Mouse (Mus musculus): ENCODE measurements around the gene Srrm1. TPM values are rescaled to one million over a fixed set of nuclear protein-coding genes. Genes with fewer than 3 reads are reported as not detected.
A peak's percentile ranks its signal among the peaks of the same experiment; 100 is the strongest.

The Srrm1 gene
- polyA plus RNA-seq, 1 experiment: 160 TPM

DNA sequence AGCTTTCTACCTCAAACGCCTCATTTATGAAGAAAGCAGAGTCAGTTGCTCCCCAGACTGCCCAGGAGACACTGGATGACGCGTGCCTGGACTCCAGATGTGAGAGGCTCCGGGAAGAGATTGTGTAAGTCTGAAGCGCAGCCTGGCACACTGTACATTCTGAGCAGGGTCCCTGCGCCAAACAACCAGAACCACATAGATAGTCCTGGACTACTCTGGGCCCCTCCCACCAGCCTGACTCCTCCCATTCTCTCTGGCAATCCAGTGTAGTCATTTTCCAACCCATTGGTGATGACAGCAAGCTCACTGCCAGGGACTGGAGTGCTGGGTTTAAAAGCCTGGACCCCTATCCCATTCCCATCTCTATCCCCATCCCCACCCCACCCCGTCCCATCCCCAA, 56.0 kb downstream of the Srrm1 start:
- no peak for TF ChIP-seq POLR2A (IDR thresholded peaks at IDR 0.05; ENCODE audit: low read depth, low read length)
- no peak for TF ChIP-seq CTCF (IDR thresholded peaks at IDR 0.05; ENCODE audit: borderline replicate concordance, insufficient read depth, low read length)
- Histone ChIP-seq H3K4me3 (ENCODE audit: insufficient read depth, low read length) (no peak overlapping the region), H3K4me1 (ENCODE audit: control insufficient read depth, insufficient read depth, low read length) (peaks cover 6% of the 10 kb centered on the region; the same call in 1 of the 2 replicates), H3K27ac (ENCODE audit: insufficient read depth, low read length) (no peak overlapping the region)

DNA sequence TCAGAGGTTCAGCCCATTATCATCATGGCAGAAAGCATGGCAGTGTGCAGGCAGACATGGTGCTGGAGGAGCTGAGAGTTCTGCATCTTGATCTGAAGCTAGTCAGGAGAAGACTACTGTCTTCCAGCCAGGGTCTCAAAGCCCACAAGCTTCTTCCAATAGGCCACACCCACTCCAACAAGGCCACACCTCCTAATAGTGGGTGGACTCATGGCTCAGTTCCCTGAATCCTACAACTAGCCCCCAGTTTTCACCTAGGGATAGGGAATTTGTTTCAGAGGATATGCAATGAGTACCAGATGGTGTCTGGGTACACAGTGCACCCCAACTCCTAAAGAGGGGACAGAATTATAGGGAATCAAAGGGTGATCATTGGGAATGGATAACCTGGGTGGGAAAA, 56.6 kb downstream of the Srrm1 start:
- TF ChIP-seq POLR2A (IDR thresholded peaks at IDR 0.05; ENCODE audit: low read depth, low read length) (no peak), CTCF (IDR thresholded peaks at IDR 0.05; ENCODE audit: borderline replicate concordance, insufficient read depth, low read length) (no peak)
- no peak overlapping the region for H3K4me3 ChIP-seq (ENCODE audit: insufficient read depth, low read length)
- no peak overlapping the region for H3K27ac ChIP-seq (ENCODE audit: insufficient read depth, low read length)
- H3K4me1 ChIP-seq (ENCODE audit: control insufficient read depth, insufficient read depth, low read length): peaks cover 3% of the 10 kb centered on the region; the same call in 1 of the 2 replicates

DNA sequence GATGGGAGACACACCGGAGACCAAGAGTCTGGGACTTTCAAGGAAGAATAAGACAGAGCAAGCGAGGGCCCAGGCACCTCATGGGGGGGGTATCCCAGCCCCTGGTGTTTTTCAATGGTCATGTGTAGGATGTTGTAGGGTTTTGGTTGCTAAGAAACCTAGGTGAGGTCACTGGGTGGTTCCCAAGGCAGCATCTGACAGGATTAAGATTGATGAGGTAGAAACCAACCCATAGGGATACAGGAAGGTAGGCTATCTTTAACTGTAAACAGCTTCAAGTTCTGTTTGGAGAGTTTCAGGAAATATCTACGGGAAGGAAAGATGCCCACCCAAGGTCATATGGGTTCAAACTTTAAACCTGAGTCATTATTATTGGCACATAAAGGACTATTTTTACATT, 59.3 kb downstream of the Srrm1 start:
- Histone ChIP-seq H3K4me1 (ENCODE audit: control insufficient read depth, insufficient read depth, low read length) (no peaks in the 10 kb centered on the region), H3K4me3 (ENCODE audit: insufficient read depth, low read length) (no peak overlapping the region), H3K27ac (ENCODE audit: insufficient read depth, low read length) (no peak overlapping the region)
- TF ChIP-seq CTCF (IDR thresholded peaks at IDR 0.05; ENCODE audit: borderline replicate concordance, insufficient read depth, low read length) (no peak), POLR2A (IDR thresholded peaks at IDR 0.05; ENCODE audit: low read depth, low read length) (no peak)

DNA sequence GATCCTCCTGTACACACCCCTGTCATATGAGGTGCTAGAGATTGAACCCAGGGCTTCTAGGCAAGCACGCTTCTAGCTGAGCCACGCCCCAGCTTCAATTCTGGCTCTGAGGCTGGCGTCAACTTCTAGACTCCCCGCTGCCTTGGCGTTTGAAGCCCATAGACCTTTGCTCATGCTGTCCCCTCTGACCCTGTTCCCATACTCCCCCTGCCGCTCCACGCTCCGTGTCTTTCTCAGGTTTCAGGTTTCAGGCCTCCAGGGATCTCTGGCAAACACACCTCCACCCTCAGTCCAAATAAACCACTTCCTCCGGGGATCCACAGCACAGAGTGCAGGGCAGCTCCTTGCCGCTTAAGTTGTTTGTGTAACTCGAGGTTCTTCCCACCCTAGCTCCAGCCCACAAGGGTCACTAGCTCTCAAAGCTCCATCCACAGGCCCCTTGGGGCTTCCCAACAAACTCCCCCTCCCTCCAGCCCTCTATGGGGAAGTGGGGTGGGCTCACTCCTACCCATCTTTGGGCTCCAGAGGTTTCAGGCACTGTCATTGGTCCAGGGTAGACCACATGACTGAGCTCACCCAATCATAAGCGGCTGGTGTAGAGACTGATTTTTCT, 60.5 kb downstream of the Srrm1 start:
- TF ChIP-seq POLR2A (IDR thresholded peaks at IDR 0.05; ENCODE audit: low read depth, low read length): no peak
- TF ChIP-seq CTCF (IDR thresholded peaks at IDR 0.05; ENCODE audit: borderline replicate concordance, insufficient read depth, low read length): no peak
- Histone ChIP-seq H3K4me3 (ENCODE audit: insufficient read depth, low read length) (no peak overlapping the region), H3K4me1 (ENCODE audit: control insufficient read depth, insufficient read depth, low read length) (peaks cover 1% of the 10 kb centered on the region; the same call in 1 of the 2 replicates), H3K27ac (ENCODE audit: insufficient read depth, low read length) (no peak overlapping the region)

DNA sequence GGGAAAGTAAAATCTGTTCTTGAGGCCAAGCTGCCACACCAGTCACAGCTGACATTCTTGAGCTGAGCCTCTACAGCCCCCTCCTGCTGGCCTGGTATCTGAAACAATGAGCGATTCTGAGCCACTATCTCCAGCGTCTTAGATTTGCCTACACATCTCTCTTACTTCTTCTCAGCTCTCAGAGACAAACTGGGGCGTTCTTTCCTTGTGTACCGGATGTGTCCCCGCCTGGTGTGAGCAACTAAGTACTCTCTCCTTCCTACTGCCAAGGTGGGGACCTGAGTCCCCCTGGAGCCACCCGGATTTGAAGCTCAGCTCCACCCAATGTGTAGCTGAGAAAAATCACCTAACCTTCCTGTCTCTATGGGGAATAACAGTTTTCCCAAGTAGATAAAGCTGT, 61.3 kb downstream of the Srrm1 start:
- Histone ChIP-seq H3K4me3 (ENCODE audit: insufficient read depth, low read length) (no peak overlapping the region), H3K4me1 (ENCODE audit: control insufficient read depth, insufficient read depth, low read length) (peaks cover 3% of the 10 kb centered on the region; the same call in 1 of the 2 replicates), H3K27ac (ENCODE audit: insufficient read depth, low read length) (no peak overlapping the region)
- no peak for TF ChIP-seq POLR2A (IDR thresholded peaks at IDR 0.05; ENCODE audit: low read depth, low read length)
- TF ChIP-seq CTCF (IDR thresholded peaks at IDR 0.05; ENCODE audit: borderline replicate concordance, insufficient read depth, low read length): no peak

DNA sequence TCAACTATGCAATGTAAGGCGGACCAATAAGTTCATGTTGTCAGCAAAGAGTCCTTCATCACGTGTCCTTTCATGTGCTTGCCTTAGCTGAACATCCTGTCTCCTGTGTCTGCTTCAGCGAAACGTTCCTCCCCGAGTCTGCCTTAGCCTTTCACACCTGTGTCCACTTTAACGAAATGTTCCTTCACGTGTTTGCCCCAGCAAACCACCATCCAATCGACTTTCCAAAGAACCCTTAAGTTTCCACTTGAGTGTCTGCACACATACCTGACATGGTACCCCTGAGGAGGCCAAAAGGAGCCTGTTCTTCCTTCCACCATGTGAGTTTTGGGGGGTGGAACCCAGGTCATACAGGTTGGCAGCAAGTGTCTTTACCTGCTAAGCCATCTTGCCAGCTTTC, 61.9 kb downstream of the Srrm1 start:
- no peak overlapping the region for H3K27ac ChIP-seq (ENCODE audit: insufficient read depth, low read length)
- H3K4me1 ChIP-seq (ENCODE audit: control insufficient read depth, insufficient read depth, low read length): peaks cover 3% of the 10 kb centered on the region; the same call in 1 of the 2 replicates
- no peak overlapping the region for H3K4me3 ChIP-seq (ENCODE audit: insufficient read depth, low read length)
- TF ChIP-seq CTCF (IDR thresholded peaks at IDR 0.05; ENCODE audit: borderline replicate concordance, insufficient read depth, low read length): no peak
- TF ChIP-seq POLR2A (IDR thresholded peaks at IDR 0.05; ENCODE audit: low read depth, low read length): no peak

DNA sequence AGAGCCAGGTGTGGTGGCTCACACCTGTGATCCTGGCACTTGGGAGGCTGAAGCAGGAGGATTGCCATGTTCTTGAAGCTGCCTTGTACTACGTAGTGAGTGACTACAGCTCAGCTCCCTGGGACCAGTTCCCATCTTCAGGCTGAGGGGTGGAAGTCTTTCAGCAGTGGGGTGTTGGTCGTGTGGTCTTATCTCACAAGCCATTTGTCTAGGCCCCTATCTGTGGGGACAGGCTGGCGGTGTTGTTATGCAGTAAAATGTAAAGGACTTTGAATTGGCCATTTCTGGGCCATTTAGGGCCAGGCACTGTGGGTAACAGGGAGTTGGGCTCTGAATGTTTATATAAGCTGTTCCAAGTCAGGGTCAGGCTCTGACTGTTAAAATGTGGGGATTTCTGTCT, 65.1 kb downstream of the Srrm1 start:
- Histone ChIP-seq H3K4me3 (ENCODE audit: insufficient read depth, low read length) (no peak overlapping the region), H3K4me1 (ENCODE audit: control insufficient read depth, insufficient read depth, low read length) (peaks cover 3% of the 10 kb centered on the region; the same call in 1 of the 2 replicates), H3K27ac (ENCODE audit: insufficient read depth, low read length) (no peak overlapping the region)
- TF ChIP-seq CTCF (IDR thresholded peaks at IDR 0.05; ENCODE audit: borderline replicate concordance, insufficient read depth, low read length) (no peak), POLR2A (IDR thresholded peaks at IDR 0.05; ENCODE audit: low read depth, low read length) (no peak)

DNA sequence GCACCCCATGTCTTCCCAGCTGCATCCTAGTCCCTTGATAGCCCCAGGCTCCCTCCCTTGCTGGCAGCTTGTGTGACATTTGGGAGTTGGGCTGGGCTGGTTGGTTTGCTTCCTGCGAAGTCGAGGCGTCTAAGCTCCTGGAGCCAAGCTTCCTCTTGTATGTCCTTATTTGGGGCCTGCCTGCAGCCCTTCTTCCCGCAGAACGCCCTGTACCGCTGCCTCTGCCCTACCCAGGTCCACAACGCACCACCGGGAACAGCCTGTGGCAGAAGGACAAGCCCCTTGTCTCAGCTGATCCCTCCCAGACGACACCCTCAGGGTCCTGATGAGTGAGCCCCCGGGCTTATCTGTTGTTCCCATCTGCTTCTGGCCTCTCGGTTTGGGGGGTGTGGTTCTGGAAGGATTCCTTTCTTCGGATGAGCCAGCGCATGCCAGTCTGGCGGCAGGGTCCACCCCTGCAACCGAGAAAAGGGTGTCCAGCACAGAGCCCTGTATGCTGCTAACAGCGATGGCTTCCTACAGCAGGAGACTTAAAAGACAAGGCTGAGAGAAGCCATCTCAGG, 66.2 kb downstream of the Srrm1 start:
- H3K4me3 ChIP-seq (ENCODE audit: insufficient read depth, low read length): no peak overlapping the region
- TF ChIP-seq CTCF (IDR thresholded peaks at IDR 0.05; ENCODE audit: borderline replicate concordance, insufficient read depth, low read length): no peak
- TF ChIP-seq POLR2A (IDR thresholded peaks at IDR 0.05; ENCODE audit: low read depth, low read length): peak; percentile 39; the same call in 1 of the 2 replicates
- peak overlapping the region; percentile 43 for H3K27ac ChIP-seq (ENCODE audit: insufficient read depth, low read length)
- H3K4me1 ChIP-seq (ENCODE audit: control insufficient read depth, insufficient read depth, low read length): peaks cover 3% of the 10 kb centered on the region; the same call in 1 of the 2 replicates

DNA sequence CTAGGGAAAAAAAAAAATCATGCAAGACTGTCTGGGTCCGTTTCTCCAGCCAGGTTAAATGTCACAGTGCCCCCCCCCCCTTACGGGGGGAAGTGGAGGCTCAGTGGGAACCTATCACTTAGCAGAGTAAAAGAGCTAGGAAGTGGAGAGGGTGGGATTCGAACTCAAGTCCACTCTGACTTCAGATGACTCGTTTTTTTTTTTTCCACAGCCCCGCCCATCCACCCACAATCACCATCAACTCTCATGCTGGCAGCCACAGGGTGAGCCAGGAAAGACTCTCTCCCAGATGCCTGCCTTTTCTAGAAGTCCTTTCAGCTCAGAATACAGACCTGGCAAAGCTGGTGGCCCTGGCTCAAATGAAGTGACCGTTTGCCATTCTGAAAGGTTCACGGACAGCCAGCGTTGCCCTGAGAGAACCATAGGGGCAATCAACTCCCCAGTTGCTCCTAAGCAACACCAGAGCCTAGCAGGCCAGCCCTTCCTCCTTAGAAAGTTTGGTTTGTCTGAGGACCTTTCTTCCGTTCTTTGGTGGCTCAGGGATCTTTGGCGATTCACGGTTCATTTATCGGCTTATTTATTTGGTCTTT, 67.0 kb downstream of the Srrm1 start:
- Histone ChIP-seq H3K4me1 (ENCODE audit: control insufficient read depth, insufficient read depth, low read length) (peaks cover 3% of the 10 kb centered on the region; the same call in 1 of the 2 replicates), H3K4me3 (ENCODE audit: insufficient read depth, low read length) (no peak overlapping the region), H3K27ac (ENCODE audit: insufficient read depth, low read length) (peak overlapping the region; percentile 43)
- no peak for TF ChIP-seq POLR2A (IDR thresholded peaks at IDR 0.05; ENCODE audit: low read depth, low read length)
- TF ChIP-seq CTCF (IDR thresholded peaks at IDR 0.05; ENCODE audit: borderline replicate concordance, insufficient read depth, low read length): no peak

DNA sequence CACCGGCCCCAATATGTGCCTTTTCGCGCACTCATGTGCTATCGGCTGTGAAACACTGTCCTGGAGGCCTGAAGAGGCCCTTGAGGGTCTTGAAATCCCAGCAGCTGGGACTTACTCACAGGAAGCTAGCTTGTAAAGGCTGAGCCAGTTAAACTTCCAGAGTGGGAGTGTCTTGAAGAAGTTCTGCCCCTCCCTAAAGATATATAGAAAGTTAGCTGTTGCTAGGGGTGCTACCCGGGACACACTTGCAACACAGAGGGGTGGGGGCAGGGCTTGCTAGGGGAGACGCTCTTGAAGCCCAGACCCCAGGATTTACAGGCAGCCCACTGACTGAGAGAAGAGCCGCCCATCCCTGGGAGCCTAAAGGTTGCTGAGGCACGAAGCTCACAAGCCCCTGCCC, 67.7 kb downstream of the Srrm1 start:
- Histone ChIP-seq H3K4me3 (ENCODE audit: insufficient read depth, low read length) (no peak overlapping the region), H3K27ac (ENCODE audit: insufficient read depth, low read length) (no peak overlapping the region), H3K4me1 (ENCODE audit: control insufficient read depth, insufficient read depth, low read length) (peaks cover 3% of the 10 kb centered on the region; the same call in 1 of the 2 replicates)
- TF ChIP-seq POLR2A (IDR thresholded peaks at IDR 0.05; ENCODE audit: low read depth, low read length): no peak
- no peak for TF ChIP-seq CTCF (IDR thresholded peaks at IDR 0.05; ENCODE audit: borderline replicate concordance, insufficient read depth, low read length)
